Mouse (Mus musculus) lung, adult 18-20 months (tissue): ENCODE data around the gene Nucb1.
A peak's percentile ranks its signal among the peaks of the same experiment; 100 is the strongest.
"Not testable (repeated sequence)": the region's sequence is repeated elsewhere in the genome, so short reads cannot be mapped to it uniquely, and the experiment has no call there.

Experiments
- DNase-seq, 2 experiments: peaks; one replicate each; pipeline ENCODE4 v3.0.0; 2022; ENCODE audit warnings: mixed read lengths in 2 of 2

The Nucb1 gene

DNA sequence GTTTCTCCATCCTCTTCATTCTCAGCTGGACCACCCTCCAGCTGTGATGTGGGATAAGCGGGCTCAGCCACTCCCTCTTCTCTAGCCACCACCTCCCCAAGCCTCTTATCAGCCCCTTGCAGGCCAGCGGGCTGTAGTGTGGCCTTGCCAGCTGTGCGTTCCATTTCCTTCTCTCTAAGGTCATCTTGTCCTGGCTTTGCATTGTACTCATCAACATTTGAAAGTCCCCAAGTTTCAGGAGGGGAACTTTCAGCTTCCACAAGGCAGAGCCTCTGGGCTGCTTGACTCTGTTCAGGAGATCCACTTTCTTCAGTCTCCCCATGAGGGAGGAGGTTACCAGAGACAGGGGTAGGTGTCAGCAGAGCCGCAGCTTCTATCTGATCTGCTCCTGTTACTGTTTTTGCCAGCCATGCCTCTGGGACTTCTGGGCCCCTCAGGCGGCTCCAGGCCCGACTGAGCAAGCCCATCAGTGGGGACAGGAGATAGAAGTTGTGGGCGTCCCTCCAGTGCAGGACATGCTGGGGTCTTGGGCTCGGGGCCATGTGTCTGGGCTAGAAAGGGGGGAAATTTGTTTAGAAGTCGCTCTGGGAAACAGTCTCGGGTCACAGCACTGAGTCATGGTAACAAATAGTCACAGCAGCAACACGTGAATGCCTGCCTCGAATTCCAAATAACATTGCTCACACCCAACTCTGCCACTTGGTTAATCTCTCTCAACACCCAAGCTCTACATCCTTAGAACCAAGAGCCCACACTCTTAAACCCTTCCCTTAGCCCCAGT, 14.8 kb upstream of the Nucb1 start:
- peak; percentile 60 to 64 for DNase-seq

DNA sequence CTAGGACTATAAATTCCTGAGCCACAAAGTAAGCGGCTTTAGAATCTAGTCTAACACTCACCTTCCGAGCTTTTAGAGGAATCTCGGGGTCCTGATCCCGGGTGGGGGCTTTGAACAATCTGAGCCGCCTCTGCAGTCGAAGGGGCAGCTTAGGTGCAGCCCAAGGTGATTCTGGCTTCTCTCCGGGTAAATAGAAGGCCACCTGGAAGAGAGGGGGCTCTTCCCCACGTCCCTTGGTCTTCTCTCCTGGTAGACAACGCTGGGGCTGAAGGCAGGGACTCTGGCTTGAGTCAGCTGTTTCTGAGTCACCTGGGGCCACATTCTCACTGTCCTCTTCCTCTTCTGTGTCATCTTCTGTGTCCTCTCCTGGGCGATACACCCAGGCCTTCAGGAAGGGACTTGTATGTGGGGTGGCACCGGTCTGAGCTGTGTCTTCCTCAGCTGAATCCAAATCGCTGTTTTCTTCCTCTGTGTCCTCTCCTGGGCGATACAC, 13.5 kb upstream of the Nucb1 start:
- DNase-seq, result no peak

DNA sequence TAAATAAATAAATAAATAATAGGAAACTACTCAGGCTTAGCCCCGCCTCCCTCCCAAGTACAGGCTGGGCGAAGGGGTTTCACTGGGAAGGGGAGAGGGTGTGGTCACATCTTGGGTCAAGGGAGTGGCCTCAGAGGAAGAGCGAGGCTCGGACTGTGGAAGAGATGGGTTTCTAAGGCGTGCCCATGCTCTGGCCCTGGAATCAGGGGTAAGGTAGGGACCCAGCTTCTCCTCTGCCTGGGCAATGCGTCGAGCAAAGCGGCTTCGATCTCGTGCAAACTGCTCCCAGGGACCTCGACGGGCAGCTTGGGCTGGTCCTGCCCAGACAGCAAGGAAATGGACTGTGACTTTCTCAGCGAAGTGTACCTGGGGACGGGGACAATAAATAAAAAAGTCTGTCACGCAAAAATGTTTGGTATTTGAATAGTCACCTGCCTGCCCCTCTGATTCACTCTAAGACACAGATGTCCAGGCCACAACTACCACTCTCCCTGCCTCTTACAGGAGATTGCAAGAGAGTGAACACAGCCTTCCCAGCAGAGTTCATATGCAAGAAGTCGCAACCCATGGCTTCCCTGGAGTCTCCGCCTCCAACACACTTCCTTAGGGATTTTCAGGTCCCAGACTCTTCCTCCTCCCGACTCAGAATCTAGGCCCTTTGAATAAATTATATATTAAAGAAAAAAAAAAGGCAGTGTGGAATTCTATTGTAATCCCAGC, 12.9 kb upstream of the Nucb1 start:
- no peak for DNase-seq

DNA sequence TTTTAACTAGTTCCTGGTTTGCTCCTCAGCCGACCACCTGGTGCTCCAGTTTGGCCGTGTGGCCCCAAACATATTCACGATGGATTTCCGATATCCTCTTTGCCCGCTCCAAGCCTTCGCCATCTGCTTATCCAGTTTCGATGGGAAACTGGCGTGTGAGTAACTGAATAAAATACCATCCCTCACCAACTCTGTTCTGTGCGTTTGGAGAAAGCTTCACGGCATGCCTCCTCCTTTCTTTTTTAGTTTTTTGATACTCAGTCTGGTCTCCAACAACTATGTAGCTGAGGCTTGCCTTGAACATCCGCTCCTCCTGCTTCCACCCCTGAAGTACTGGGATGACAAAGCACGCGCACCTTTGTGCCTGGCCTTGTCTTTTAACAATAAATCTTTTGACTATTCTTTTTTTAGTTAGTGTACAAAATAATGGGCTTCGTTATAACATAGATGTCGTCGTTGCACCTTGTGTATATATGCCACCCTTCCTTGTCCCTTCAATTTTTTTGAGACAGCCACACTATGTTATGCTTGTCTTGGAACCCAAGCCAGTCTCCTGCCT, 12.1 kb upstream of the Nucb1 start:
- DNase-seq, result no peak

DNA sequence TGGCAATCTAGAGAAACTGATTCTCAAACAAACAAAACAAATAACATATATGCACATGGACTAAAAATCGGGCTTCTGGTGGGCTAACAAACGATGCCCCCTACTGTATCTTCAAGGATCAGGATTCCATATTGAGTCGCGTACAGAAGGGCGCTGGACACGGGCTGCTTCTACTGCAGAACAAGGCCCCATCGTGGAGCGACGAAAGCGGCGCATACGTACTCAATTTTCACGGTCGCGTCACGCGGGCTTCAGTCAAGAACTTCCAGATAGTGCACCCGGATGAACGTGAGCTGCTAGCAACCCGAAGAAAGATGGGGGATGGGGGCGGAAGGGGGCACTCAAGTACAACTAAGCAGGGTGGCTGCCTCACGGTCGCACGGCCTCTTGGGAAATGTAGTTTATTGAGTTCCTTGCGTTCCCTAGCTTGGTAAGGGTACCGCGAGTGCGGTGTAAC, 11.6 kb upstream of the Nucb1 start:
- DNase-seq, result peak; percentile 90 to 93

DNA sequence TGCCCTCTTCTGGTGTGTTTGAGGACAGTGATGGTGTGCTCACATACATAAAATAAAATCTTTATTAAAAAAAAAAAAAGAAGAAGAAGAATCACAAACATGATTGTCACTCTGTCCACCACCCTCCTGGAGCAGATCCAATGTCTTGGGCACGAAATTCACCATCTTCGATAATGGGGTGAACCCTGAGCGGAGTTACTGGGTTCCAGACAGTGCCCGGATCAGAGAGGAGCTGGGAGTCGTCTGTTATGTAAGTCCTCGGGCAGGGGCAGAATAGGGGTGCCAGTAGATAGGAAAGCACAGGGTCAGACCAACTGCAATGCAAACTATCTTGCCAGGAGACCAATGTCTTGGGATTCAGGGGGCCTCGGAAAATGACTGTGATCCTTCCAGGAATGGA, 10.4 kb upstream of the Nucb1 start:
- DNase-seq, result no peak

DNA sequence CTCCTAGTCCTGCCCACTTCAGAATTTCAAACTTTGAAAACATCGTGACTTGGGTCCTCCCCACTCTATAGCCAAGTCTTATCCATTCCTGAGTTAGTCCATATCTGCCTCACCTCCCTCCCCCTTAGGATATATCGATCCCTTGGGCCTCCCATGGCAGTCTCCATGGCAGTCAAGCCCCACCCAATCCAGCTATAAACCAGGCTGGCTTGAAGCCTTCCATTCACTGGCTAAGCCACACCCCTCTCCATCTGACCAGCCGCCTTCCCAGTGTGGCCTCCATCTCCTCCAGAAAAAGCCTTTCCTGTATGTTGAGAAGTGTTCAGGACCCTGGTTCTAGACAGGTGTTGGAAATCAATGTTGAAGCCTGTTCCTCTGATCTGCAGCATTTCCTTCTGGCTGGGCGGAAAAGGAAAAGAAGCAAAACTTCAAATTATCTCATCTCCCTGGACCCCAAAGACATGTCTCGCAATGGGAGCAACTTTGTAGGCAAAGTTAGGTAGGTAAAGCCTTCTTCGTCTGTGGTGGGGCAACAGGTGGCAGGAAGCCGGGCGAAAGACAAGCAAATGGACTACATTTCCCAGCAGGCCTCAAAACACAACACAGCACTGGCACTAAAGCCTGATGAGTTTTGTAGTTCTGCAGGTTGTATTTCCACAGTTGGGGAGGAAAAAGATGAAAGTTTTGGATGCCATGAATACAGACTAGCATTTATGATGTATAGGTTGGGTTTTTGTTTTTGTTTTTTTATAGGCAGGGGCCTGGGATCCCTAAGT, 9.3 kb upstream of the Nucb1 start:
- no peak for DNase-seq

DNA sequence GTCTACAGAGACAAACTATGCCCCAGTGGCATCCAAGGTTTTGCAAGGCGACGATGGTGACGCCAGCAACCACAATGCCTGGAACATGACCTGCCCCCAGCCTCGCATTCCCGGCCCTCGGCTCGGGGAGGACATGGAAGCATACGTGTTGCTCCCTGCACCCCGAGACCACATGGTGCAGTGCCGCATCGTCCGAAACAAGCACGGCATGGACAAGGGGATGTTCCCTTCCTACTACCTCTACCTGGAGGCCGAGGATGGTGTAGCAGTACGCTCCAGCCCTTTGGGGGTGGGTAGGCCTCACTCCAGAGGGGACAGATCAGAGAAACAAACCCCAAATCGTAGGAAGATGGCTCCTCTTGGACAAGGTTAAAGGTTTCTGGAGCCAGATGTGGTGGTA, 8.4 kb upstream of the Nucb1 start:
- DNase-seq, result no peak

DNA sequence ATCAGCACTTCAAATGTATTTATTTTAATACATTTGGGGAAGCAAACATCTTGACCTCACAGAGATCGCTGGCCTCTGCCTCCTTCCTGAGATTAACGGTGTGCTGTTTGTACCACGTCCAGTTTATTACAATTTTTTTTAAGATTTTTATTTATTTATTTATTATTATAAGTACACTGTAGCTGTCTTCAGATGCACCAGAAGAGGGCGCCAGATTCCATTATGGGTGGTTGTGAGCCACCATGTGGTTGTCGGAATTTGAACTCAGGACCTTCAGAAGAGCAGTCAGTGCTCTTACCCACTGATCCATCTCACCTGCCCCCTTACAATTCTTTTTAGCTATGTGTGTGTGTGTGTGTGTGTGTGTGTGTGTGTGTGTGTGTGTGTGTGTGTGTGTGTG, 6.6 kb upstream of the Nucb1 start:
- not testable (repeated sequence) for DNase-seq

DNA sequence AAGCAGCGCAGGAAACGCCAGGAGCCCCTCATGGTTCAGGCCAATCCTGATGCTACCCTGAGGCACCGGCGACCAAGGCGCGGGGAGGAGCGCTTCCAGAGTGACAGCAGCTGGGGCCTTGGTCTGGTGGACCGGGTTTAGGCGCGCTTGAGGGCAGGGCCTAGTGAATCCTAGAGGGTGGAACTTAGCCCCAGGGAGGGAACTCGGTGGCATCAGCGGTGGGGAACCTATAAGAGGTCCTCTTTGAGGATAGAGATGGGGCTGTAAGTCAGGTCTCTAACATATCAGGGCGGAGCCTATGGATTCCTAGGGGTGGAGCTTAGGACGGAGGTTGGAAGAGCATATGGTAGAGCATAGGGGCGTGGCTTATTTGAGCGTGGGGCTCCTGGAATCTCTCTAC, 5.2 kb upstream of the Nucb1 start:
- DNase-seq, result no peak

DNA sequence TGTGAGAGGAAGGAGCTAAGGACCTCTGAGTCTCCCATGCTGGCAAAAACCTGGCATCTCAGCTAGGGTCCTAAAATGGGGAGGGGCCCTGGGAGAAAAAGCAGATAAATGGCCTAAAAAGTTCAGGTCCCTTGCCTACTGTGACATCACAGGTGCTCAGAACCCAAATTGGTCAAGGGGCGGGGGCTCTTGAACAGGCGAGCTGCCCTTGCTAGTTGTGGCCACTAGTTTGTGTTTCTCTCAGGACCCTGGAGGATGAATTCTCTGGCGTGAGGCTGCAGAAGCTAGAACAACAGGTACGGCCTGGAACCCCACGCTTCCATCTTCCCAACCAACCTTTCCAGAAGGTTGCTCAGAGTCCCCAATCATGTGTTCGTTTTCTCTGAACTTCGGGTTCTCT, 4.2 kb upstream of the Nucb1 start:
- no peak for DNase-seq

DNA sequence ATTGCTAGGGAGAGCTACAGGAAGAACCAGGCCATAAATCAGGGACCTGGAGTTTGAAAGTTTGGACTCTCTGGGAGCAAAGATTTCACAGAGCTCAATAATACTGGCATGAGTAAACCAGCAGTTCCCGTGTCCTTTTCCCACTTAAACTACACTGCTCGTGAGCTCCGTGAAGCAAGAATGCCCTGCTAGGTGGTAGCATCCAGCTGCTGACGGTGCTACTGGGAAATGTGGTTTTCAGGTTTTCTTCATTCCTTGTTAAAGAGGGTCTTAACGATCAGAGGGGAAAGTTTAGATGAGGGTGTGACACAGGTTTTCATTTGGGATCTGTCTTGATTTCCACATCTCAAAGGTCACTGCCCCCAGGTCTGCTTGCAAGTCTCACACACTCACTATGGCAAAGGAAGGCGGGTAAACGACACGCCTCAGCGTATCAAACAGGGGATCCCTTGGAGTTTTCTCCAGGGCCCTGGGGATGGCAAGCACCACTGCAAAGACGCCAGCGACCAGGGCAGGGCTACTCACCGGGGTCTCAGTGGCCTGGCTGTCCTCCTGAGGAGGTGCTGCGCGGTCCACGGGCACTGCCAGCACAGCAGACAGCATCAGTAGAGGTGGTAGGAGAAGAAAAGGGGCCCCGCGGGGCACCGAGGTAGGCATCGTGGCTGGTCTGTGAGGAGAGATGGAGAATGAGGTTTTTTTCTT, 874 bp downstream of the Nucb1 start:
- no peak for DNase-seq

DNA sequence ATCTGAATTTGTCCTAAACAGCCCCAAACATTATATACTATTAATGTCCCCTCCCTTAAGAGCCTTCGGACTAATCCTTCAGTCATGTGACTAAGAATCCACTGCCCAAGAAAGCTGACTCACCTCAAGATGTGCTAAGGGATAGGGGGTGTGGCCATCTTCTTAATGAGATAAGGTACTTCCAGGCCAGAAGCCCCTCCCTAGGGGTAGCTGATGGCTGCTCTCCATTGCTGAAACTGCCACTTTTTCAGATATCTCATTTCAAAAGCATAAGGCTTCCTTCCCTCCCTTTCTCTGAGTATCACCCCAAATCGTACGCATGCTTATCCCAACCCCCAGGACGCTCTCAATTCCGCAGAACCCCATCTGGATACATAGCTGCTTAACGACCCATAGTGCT, 1.6 kb downstream of the Nucb1 start:
- DNase-seq, result no peak

DNA sequence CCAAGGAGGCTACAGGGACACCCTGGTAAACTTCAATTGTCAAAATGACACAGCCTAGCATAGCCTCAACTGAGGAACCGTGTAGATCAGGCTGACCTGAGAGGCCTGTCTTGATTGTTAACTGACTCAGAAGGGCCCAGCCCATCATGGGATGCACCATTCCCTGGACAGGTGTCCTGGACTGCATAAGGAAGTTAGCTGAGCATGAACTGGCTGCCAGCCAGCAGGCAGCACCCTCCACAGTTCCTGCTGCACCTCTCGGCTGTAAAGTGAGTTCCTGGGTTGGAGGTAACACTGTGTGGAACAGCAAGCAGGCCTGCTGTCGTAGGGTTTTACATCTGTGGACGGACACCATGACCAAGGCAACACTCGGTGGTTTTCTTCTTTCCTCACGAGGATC, 2.6 kb downstream of the Nucb1 start:
- no peak for DNase-seq

DNA sequence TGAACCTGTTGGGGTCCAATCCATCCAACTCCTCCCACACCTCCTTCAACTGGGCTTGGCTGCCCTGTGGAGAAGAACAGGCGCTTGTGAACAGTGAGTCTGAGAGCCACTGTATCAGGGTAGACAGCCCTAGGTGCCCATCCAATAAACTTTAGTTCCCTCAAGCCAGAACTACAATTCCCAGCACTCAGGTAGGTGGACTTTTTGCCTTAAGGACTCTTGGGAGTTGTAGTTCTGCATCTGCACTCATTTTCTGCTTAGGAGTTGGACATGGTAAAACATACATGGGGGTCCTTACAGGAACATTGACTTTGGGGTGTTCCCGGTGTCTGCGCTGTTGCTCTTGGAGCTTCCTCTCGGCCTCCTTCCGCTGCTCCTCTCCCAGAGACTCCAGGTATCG, 11.8 kb downstream of the Nucb1 start:
- no peak for DNase-seq

DNA sequence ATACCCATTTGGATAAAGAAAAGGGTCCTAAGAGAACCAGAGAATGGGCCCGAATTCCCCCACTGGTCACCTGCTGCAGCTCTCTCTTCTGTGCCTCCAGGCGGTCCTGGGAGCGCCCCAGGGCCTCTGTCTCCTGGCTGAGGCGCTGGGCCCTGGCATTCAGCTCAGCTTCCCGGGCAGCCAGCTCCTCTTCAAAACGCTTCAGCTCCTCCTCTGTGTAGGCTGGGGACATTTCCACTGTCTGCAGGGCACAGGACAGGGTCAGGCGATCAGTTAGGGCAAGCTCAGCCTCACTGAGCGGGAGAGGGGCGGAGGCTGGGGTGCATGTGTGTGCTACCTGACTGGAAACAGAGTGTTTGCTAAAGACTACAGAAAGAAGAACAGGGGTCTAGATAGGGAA, 15.7 kb downstream of the Nucb1 start:
- no peak for DNase-seq

DNA sequence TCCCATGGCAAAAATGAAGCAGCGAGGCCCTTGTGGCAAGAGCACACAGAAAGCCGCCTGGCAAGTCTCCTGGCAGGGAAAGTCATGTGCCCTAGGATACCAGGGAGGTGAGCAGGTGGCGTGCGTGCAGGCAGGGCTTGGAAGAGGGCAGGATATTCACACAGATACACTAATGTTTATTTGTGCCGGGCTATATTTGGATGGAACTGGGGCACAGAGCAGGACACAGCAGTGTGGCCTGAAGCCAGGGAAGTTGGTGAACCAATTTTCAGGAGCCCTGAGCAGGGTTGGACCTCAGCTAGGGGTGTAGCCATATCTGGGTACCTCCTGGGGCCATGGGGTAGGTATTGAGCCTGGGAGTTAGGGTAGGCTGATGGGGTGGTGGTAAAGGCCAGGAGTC, 17.3 kb downstream of the Nucb1 start:
- no peak for DNase-seq

DNA sequence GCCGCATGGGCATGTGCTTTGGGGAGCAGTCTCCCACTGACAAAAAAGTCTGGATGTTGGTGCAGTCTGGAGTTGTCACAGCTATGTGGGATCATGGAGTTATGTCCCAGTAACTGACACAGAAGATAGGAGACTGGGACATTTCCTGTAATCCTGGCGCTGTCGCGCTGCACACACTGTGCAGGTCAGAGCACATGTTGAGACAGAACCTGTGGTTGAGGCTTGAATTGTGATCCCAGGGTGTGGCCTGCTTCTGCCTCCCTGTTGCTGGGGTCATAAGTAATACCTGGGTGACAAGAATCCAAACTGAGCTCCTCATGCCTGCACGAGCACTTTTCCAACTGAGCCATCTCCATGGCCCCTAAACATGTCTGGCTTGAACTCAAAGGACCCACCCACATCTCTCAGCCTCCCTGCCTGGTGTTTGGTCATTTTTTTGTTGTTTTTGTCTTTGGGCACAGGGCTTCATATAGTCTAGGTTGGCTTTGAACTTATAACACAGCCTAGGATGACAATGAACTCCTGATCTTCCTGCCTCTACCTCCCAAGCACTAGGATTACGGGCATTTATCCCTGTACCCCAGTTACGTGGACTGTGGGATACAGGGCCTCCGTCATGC, 17.9 kb downstream of the Nucb1 start:
- DNase-seq, result no peak

DNA sequence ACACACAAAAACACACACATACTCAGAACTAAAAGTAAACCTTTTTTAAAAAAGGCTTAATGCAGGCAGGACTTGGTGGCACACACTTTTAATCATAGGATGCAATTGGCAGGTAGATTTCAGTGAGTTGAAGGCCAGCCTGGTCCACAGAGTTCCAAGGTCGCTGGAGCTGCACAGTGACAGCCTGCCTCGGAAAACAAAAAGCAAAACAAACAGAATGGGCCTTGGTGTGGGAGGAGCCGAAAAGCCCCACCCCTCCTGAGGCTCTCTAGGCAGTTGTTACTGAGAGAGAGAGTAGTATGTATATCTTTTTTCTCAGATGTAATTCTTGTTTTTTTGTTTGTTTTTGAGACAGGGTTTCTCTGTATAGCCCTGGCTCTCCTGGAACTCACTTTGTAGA, 18.9 kb downstream of the Nucb1 start:
- peak; percentile 44 to 51 for DNase-seq

DNA sequence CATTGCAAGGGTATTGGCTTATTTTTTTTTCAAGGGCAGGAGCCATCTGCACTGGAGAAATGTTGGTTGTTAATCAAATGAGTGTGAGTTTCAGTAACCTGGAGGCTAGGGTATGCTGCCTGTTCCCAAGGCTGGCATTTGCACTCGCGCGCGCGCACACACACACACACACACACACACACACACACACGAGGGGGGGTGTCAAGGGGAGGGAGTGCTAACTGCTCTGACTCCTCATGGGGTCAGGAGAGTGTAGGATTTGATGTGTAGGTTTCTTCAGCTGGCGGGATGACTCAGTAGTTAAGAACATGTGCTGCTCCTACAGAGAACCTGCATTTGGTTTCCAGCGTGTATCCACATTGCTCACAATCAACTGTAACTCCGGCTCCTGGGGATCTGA, 19.4 kb downstream of the Nucb1 start:
- DNase-seq, result no peak

DNA sequence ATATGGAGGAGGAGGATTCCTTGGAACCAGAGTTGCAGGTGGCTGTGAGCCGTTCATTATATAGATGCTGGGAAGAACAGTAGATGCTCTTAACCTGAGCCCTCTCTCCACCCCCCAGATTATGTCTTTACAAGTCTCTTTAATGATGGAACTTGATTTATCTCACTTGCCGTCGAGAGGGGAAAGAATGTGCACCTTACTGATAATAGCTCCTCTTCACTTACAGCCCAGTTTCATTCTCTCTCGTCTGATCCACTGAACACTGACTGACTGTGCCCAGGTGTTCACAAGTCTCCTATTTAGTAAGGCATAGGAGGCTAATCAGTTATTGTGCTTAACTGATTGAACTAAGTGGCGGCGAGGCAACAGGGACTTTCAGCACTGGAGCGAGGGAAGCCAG, 20.6 kb downstream of the Nucb1 start:
- DNase-seq, result no peak
